Mouse (Mus musculus): ENCODE results near the gene Dntt. TPM values are rescaled to one million over a fixed set of nuclear protein-coding genes. Genes with fewer than 3 reads are reported as not detected.

The Dntt gene
- polyA plus RNA-seq, 1 experiment from 2014 or later: 0.17 TPM

DNA sequence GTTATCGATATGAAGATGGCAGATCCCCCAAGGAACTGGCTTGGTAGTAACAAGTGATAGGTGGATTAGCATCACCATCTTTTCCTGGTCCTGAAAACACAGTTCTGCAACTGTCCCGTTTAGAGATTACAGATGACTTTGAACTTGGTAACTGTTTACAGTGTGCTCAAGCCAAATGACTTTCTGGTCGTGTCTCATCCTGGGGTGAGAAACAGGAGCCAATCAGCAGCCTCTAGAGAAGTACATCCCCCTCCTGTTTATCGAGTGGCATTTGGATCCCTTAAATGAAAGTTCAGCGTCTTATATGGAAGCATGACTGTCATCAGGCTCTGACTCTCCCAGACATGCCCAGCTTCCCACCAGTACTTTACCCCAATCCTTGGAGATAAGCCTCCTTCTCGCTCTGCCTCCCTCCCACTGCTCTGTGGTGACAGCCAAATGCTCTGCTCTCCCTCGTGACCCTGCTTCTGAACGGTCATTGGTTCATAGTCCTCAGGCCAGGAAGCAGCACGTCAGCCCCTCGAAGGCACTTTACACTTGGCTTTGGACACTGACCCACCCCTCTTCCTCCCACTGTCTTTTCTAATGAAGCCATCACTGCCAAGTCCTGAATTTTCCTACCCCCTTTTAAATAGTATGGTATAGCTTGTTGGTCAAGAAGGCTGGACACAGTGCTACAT is 16.2 kb downstream of the Dntt start:
- Histone ChIP-seq H3K36me3 (ENCODE audit: insufficient read depth, low read length) (no peaks in the 10 kb centered on the region), H3K4me3 (replicated peaks; ENCODE audit: low read depth, low read length) (no peak overlapping the region), H3K27ac (no peak overlapping the region), H3K9me3 (replicated peaks; ENCODE audit: low read length) (no peaks in the 10 kb centered on the region), H3K4me2 (ENCODE audit: low read length) (no peak overlapping the region), H3K27me3 (ENCODE audit: insufficient read depth, low read length) (no peaks in the 10 kb centered on the region), H3K4me1 (replicated peaks; ENCODE audit: insufficient read depth, low read length) (no peaks in the 10 kb centered on the region), H3K9ac (ENCODE audit: low read depth, low read length) (no peak overlapping the region)
- ATAC-seq (replicated peaks; ENCODE audit: low FRiP score, low read depth) (no peak), DNase-seq (ENCODE audit: low spot score) (peak; percentile 12)
- WGBS: 41% methylated on average over 10 of the region's 10 CpGs
- no peak for TF ChIP-seq CTCF (IDR thresholded peaks at IDR 0.05; ENCODE audit: low read depth)

DNA sequence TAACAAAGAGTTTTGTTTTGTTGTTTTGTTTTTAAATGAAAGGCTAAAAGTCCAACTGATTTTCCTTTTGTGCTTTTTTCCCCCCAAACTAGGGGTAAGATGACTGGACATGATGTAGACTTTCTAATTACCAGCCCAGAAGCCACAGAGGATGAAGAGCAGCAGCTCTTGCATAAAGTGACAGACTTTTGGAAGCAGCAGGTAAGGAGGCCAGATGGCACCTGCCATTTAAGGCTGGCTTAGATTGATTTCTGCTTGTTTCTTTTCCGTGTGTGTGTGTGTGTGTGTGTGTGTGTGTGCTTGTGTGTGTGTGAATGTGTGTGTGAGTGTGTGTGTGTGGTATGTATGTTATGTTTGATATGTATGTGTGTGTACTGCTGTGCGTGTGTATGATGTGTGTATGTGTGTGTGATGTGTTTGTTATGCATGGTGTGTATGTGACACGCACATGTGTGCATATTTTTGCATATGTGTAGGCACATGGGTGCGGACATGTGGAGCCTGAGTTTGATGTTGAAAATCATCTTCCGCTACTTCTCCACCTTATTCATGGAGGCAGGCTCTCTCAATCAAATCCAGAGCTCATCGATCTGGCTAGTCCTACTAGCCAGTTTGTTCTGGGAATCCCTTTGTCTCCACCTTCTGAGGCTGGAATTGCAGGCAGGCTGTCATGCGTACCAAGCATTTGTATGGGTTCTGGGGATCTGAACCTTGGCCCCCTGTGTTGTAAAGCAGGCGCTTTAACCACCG is 18.5 kb downstream of the Dntt start:
- Histone ChIP-seq H3K4me3 (replicated peaks; ENCODE audit: low read depth, low read length) (no peak overlapping the region), H3K9ac (ENCODE audit: low read depth, low read length) (no peak overlapping the region), H3K27me3 (ENCODE audit: insufficient read depth, low read length) (no peaks in the 10 kb centered on the region), H3K9me3 (replicated peaks; ENCODE audit: low read length) (no peaks in the 10 kb centered on the region), H3K27ac (no peak overlapping the region), H3K36me3 (ENCODE audit: insufficient read depth, low read length) (no peaks in the 10 kb centered on the region), H3K4me1 (replicated peaks; ENCODE audit: insufficient read depth, low read length) (no peaks in the 10 kb centered on the region), H3K4me2 (ENCODE audit: low read length) (no peak overlapping the region)
- ATAC-seq (replicated peaks; ENCODE audit: low FRiP score, low read depth): no peak
- no peak for TF ChIP-seq CTCF (IDR thresholded peaks at IDR 0.05; ENCODE audit: low read depth)
- no peak for DNase-seq (ENCODE audit: low spot score)
- 77% methylated on average over 9 of the region's 9 CpGs for WGBS

GRCm38 (mm10) chr19:41048187-41048559 is 19.1 kb downstream of the Dntt start:
- H3K4me1 ChIP-seq (replicated peaks; ENCODE audit: insufficient read depth, low read length): no peaks in the 10 kb centered on the region
- ATAC-seq (replicated peaks; ENCODE audit: low FRiP score, low read depth) (no peak), DNase-seq (ENCODE audit: low spot score) (no peak)
- no peaks in the 10 kb centered on the region for H3K9me3 ChIP-seq (replicated peaks; ENCODE audit: low read length)
- TF ChIP-seq CTCF (IDR thresholded peaks at IDR 0.05; ENCODE audit: low read depth): no peak
- 81% methylated on average over 3 of the region's 3 CpGs for WGBS
- H3K4me3 ChIP-seq (replicated peaks; ENCODE audit: low read depth, low read length): no peak overlapping the region
- H3K4me2 ChIP-seq (ENCODE audit: low read length): no peak overlapping the region
- H3K27me3 ChIP-seq (ENCODE audit: insufficient read depth, low read length): no peaks in the 10 kb centered on the region
- H3K9ac ChIP-seq (ENCODE audit: low read depth, low read length): no peak overlapping the region
- H3K36me3 ChIP-seq (ENCODE audit: insufficient read depth, low read length): no peaks in the 10 kb centered on the region
- H3K27ac ChIP-seq: no peak overlapping the region

- TF ChIP-seq CTCF (IDR thresholded peaks at IDR 0.05; ENCODE audit: low read depth): no peak
- ATAC-seq (replicated peaks; ENCODE audit: low FRiP score, low read depth) (no peak), DNase-seq (ENCODE audit: low spot score) (no peak)
- Histone ChIP-seq H3K27ac (peak overlapping the region; percentile 71; the same call in 1 of the 2 replicates), H3K27me3 (ENCODE audit: insufficient read depth, low read length) (no peaks in the 10 kb centered on the region), H3K9ac (ENCODE audit: low read depth, low read length) (no peak overlapping the region), H3K4me2 (ENCODE audit: low read length) (no peak overlapping the region), H3K9me3 (replicated peaks; ENCODE audit: low read length) (no peaks in the 10 kb centered on the region), H3K4me1 (replicated peaks; ENCODE audit: insufficient read depth, low read length) (no peaks in the 10 kb centered on the region), H3K4me3 (replicated peaks; ENCODE audit: low read depth, low read length) (no peak overlapping the region), H3K36me3 (ENCODE audit: insufficient read depth, low read length) (no peaks in the 10 kb centered on the region)
- WGBS: 79% methylated on average over 1 of the region's 1 CpGs
Measured at GRCm38 (mm10) chr19:41051714-41052113, 22.6 kb downstream of the Dntt start.

GRCm38 (mm10) chr19:41052247-41052646 is 23.2 kb downstream of the Dntt start:
- H3K4me1 ChIP-seq (replicated peaks; ENCODE audit: insufficient read depth, low read length): no peaks in the 10 kb centered on the region
- H3K4me2 ChIP-seq (ENCODE audit: low read length): no peak overlapping the region
- H3K36me3 ChIP-seq (ENCODE audit: insufficient read depth, low read length): no peaks in the 10 kb centered on the region
- TF ChIP-seq CTCF (IDR thresholded peaks at IDR 0.05; ENCODE audit: low read depth): peak; percentile 22; the same call in 1 of the 2 replicates
- H3K27me3 ChIP-seq (ENCODE audit: insufficient read depth, low read length): no peaks in the 10 kb centered on the region
- WGBS: 39% methylated on average over 5 of the region's 5 CpGs
- no peak overlapping the region for H3K4me3 ChIP-seq (replicated peaks; ENCODE audit: low read depth, low read length)
- H3K27ac ChIP-seq: peak overlapping the region; percentile 71
- ATAC-seq (replicated peaks; ENCODE audit: low FRiP score, low read depth) (peak; percentile 77), DNase-seq (ENCODE audit: low spot score) (peak; percentile 7)
- H3K9me3 ChIP-seq (replicated peaks; ENCODE audit: low read length): no peaks in the 10 kb centered on the region
- no peak overlapping the region for H3K9ac ChIP-seq (ENCODE audit: low read depth, low read length)

DNA sequence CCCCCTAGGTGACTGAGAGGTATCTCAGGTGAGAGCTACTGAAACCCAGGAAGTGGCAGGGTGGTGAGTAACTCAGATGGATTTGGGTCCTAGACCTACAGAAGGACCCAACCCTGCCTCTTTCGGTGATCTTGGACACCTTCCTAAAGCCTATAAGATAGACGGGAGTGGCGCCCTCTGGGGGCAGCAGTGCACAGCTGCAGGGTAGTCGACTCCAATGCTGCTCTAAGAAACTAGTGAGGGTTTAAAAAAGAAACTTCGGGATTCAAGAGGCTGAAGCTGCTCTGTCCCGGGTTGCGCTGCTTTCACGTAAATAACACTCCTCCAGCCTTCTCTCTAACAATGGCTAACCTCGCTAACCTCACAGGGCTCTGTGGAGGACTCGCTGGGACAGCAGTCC is 24.5 kb downstream of the Dntt start:
- DNase-seq (ENCODE audit: low spot score) (peak; percentile 35), ATAC-seq (replicated peaks; ENCODE audit: low FRiP score, low read depth) (no peak)
- no peaks in the 10 kb centered on the region for H3K9me3 ChIP-seq (replicated peaks; ENCODE audit: low read length)
- H3K27me3 ChIP-seq (ENCODE audit: insufficient read depth, low read length): no peaks in the 10 kb centered on the region
- H3K9ac ChIP-seq (ENCODE audit: low read depth, low read length): no peak overlapping the region
- TF ChIP-seq CTCF (IDR thresholded peaks at IDR 0.05; ENCODE audit: low read depth): peak; percentile 65
- no peak overlapping the region for H3K4me2 ChIP-seq (ENCODE audit: low read length)
- WGBS: 34% methylated on average over 10 of the region's 10 CpGs
- 0 out of 2 replicates have a peak overlapping the region, but pooled peaks have one; percentile 37 for H3K27ac ChIP-seq
- H3K4me1 ChIP-seq (replicated peaks; ENCODE audit: insufficient read depth, low read length): no peaks in the 10 kb centered on the region
- H3K36me3 ChIP-seq (ENCODE audit: insufficient read depth, low read length): no peaks in the 10 kb centered on the region
- H3K4me3 ChIP-seq (replicated peaks; ENCODE audit: low read depth, low read length): no peak overlapping the region
